Mouse (Mus musculus): ENCODE data around the gene Cort.
"Not testable (repeated sequence)": the region's sequence is repeated elsewhere in the genome, so short reads cannot be mapped to it uniquely, and the experiment has no call there.

The Cort gene

GRCm38 (mm10) chr4:149147528-149147927, 21.0 kb upstream of the Cort start:
- DNase-seq (ENCODE audit: low spot score in 2 of 2) = no peak

GRCm38 (mm10) chr4:149145151-149145550, 18.6 kb upstream of the Cort start:
- DNase-seq (ENCODE audit: low spot score in 2 of 2) = no peak

GRCm38 (mm10) chr4:149144459-149144858, 17.9 kb upstream of the Cort start:
- DNase-seq (ENCODE audit: low spot score in 2 of 2) = peak; percentile 60 to 76

GRCm38 (mm10) chr4:149143594-149143993, 17.0 kb upstream of the Cort start:
- no peak for DNase-seq (ENCODE audit: low spot score in 2 of 2)

- no peak for DNase-seq (ENCODE audit: low spot score in 2 of 2)
Observed at GRCm38 (mm10) chr4:149138515-149138914, 12.0 kb upstream of the Cort start.

GRCm38 (mm10) chr4:149136982-149137770, 10.6 kb upstream of the Cort start, which contains the start of gene Cenps:
Cenps (minus strand) TSS chr4:149137629.
- peak; percentile 76 to 94 for DNase-seq (ENCODE audit: low spot score in 2 of 2)

GRCm38 (mm10) chr4:149136116-149136850, 9.7 kb upstream of the Cort start:
- no peak for DNase-seq (ENCODE audit: low spot score in 2 of 2)

GRCm38 (mm10) chr4:149133395-149133794, 6.8 kb upstream of the Cort start:
- no peak for DNase-seq (ENCODE audit: low spot score in 2 of 2)

- DNase-seq (ENCODE audit: low spot score in 2 of 2) = no peak
Observed at GRCm38 (mm10) chr4:149131789-149132565, 5.4 kb upstream of the Cort start.

GRCm38 (mm10) chr4:149131021-149131752, 4.6 kb upstream of the Cort start:
- DNase-seq (ENCODE audit: low spot score in 2 of 2) = no peak

- DNase-seq (ENCODE audit: low spot score in 2 of 2) = no peak
Observed at GRCm38 (mm10) chr4:149128467-149128866, 1.9 kb upstream of the Cort start.

- DNase-seq (ENCODE audit: low spot score in 2 of 2) = no peak
Observed at GRCm38 (mm10) chr4:149126115-149126509, 451 bp downstream of the Cort start.

- no peak for DNase-seq (ENCODE audit: low spot score in 2 of 2)
Observed at GRCm38 (mm10) chr4:149125341-149126114, 1.0 kb downstream of the Cort start.

- DNase-seq (ENCODE audit: low spot score in 2 of 2) = no peak
Observed at GRCm38 (mm10) chr4:149123432-149123831, 3.1 kb downstream of the Cort start.

- DNase-seq (ENCODE audit: low spot score in 2 of 2) = not testable (repeated sequence)
Observed at GRCm38 (mm10) chr4:149119978-149120562, 6.5 kb downstream of the Cort start.

- DNase-seq (ENCODE audit: low spot score in 2 of 2) = peak; percentile 89 to 96
Observed at GRCm38 (mm10) chr4:149103875-149104561, 22.5 kb downstream of the Cort start, which contains the start of gene Dffa. Dffa (plus strand) TSS chr4:149104146.

- DNase-seq (ENCODE audit: low spot score in 2 of 2) = no peak
Observed at GRCm38 (mm10) chr4:149101456-149101855, 25.1 kb downstream of the Cort start.

- not testable (repeated sequence) for DNase-seq (ENCODE audit: low spot score in 2 of 2)
Observed at GRCm38 (mm10) chr4:149100449-149100848, 26.1 kb downstream of the Cort start.

GRCm38 (mm10) chr4:149099369-149100017, 27.1 kb downstream of the Cort start, which contains the start of gene Pex14:
Pex14 (minus strand) TSS chr4:149099876.
- DNase-seq (ENCODE audit: low spot score in 2 of 2) = peak; percentile 88 to 93

Data from urinary bladder, adult 18-20 months (tissue).